Mouse (Mus musculus): ENCODE data around the gene Sec14l1. TPM values are rescaled to one million over a fixed set of nuclear protein-coding genes. Genes with fewer than 3 reads are reported as not detected.

The Sec14l1 gene
- polyA plus RNA-seq, 1 experiment from 2014 or later = 30.4 TPM

- 49% methylated on average over 7 of the region's 7 CpGs for WGBS
- no peak overlapping the region for H3K9ac ChIP-seq
- peaks cover 22% of the 10 kb centered on the region for H3K36me3 ChIP-seq
- H3K27me3 ChIP-seq (replicated peaks) = no peaks in the 10 kb centered on the region
- peak; percentile 85 for ATAC-seq
- H3K4me3 ChIP-seq (replicated peaks) = no peak overlapping the region
- H3K27ac ChIP-seq = peak overlapping the region; percentile 18; the same call in 1 of the 2 replicates
- H3K4me2 ChIP-seq (replicated peaks) = no peak overlapping the region
- no peaks in the 10 kb centered on the region for H3K9me3 ChIP-seq
- H3K4me1 ChIP-seq (replicated peaks) = peaks cover 5% of the 10 kb centered on the region
Observed at GRCm38 (mm10) chr11:117154088-117154815, 39.3 kb downstream of the Sec14l1 start.

GRCm38 (mm10) chr11:117156725-117157124 is 41.8 kb downstream of the Sec14l1 start:
- Histone ChIP-seq H3K27ac (no peak overlapping the region), H3K4me1 (replicated peaks) (peaks cover 5% of the 10 kb centered on the region), H3K4me3 (replicated peaks) (no peak overlapping the region), H3K36me3 (0 out of 2 replicates have a peak, but pooled peaks cover 3% of the 10 kb centered on the region), H3K27me3 (replicated peaks) (no peaks in the 10 kb centered on the region), H3K4me2 (replicated peaks) (no peak overlapping the region), H3K9ac (no peak overlapping the region), H3K9me3 (no peaks in the 10 kb centered on the region)
- WGBS = 12% methylated on average over 15 of the region's 15 CpGs
- peak; percentile 56; the same call in 1 of the 2 replicates for ATAC-seq

GRCm38 (mm10) chr11:117158343-117158742 is 43.4 kb downstream of the Sec14l1 start:
- Histone ChIP-seq H3K27ac (no peak overlapping the region), H3K36me3 (0 out of 2 replicates have a peak, but pooled peaks cover 3% of the 10 kb centered on the region), H3K27me3 (replicated peaks) (no peaks in the 10 kb centered on the region), H3K4me2 (replicated peaks) (no peak overlapping the region), H3K9me3 (no peaks in the 10 kb centered on the region), H3K4me3 (replicated peaks) (no peak overlapping the region), H3K9ac (no peak overlapping the region), H3K4me1 (replicated peaks) (peaks cover 5% of the 10 kb centered on the region)
- WGBS = 62% methylated on average over 11 of the region's 11 CpGs
- no peak for ATAC-seq

- Histone ChIP-seq H3K27me3 (replicated peaks) (no peaks in the 10 kb centered on the region), H3K27ac (no peak overlapping the region), H3K4me2 (replicated peaks) (no peak overlapping the region), H3K9me3 (no peaks in the 10 kb centered on the region), H3K9ac (no peak overlapping the region), H3K4me3 (replicated peaks) (no peak overlapping the region), H3K36me3 (0 out of 2 replicates have a peak, but pooled peaks cover 3% of the 10 kb centered on the region), H3K4me1 (replicated peaks) (peaks cover 5% of the 10 kb centered on the region)
- ATAC-seq = no peak
- WGBS = 89% methylated on average over 13 of the region's 13 CpGs
Observed at GRCm38 (mm10) chr11:117159257-117159945, 44.4 kb downstream of the Sec14l1 start.

GRCm38 (mm10) chr11:117159946-117160307 is 45.0 kb downstream of the Sec14l1 start:
- 82% methylated on average over 5 of the region's 5 CpGs for WGBS
- 0 out of 2 replicates have a peak, but pooled peaks cover 3% of the 10 kb centered on the region for H3K36me3 ChIP-seq
- no peaks in the 10 kb centered on the region for H3K27me3 ChIP-seq (replicated peaks)
- no peak for ATAC-seq
- no peak overlapping the region for H3K27ac ChIP-seq
- H3K4me3 ChIP-seq (replicated peaks) = no peak overlapping the region
- no peak overlapping the region for H3K9ac ChIP-seq
- peaks cover 5% of the 10 kb centered on the region; the same call in 1 of the 2 replicates for H3K4me1 ChIP-seq (replicated peaks)
- no peaks in the 10 kb centered on the region for H3K9me3 ChIP-seq
- H3K4me2 ChIP-seq (replicated peaks) = no peak overlapping the region

GRCm38 (mm10) chr11:117160791-117161190 is 45.8 kb downstream of the Sec14l1 start:
- WGBS = 93% methylated on average over 12 of the region's 12 CpGs
- Histone ChIP-seq H3K27ac (no peak overlapping the region), H3K4me1 (replicated peaks) (peaks cover 5% of the 10 kb centered on the region; the same call in 1 of the 2 replicates), H3K36me3 (0 out of 2 replicates have a peak, but pooled peaks cover 3% of the 10 kb centered on the region), H3K9ac (no peak overlapping the region), H3K4me3 (replicated peaks) (no peak overlapping the region), H3K27me3 (replicated peaks) (no peaks in the 10 kb centered on the region), H3K4me2 (replicated peaks) (no peak overlapping the region), H3K9me3 (no peaks in the 10 kb centered on the region)
- ATAC-seq = no peak

- Histone ChIP-seq H3K36me3 (0 out of 2 replicates have a peak, but pooled peaks cover 3% of the 10 kb centered on the region), H3K9ac (no peak overlapping the region), H3K4me1 (replicated peaks) (no peaks in the 10 kb centered on the region), H3K27me3 (replicated peaks) (no peaks in the 10 kb centered on the region), H3K9me3 (no peaks in the 10 kb centered on the region), H3K4me2 (replicated peaks) (no peak overlapping the region), H3K27ac (no peak overlapping the region), H3K4me3 (replicated peaks) (no peak overlapping the region)
- WGBS = 64% methylated on average over 8 of the region's 8 CpGs
- no peak for ATAC-seq
Observed at GRCm38 (mm10) chr11:117161574-117161973, 46.6 kb downstream of the Sec14l1 start.

GRCm38 (mm10) chr11:117163098-117163497 is 48.1 kb downstream of the Sec14l1 start:
- H3K4me1 ChIP-seq (replicated peaks) = no peaks in the 10 kb centered on the region
- ATAC-seq = no peak
- no peak overlapping the region for H3K4me3 ChIP-seq (replicated peaks)
- no peaks in the 10 kb centered on the region for H3K36me3 ChIP-seq
- no peak overlapping the region for H3K4me2 ChIP-seq (replicated peaks)
- H3K27me3 ChIP-seq (replicated peaks) = no peaks in the 10 kb centered on the region
- H3K27ac ChIP-seq = no peak overlapping the region
- no peaks in the 10 kb centered on the region for H3K9me3 ChIP-seq
- WGBS = 85% methylated on average over 9 of the region's 9 CpGs
- H3K9ac ChIP-seq = no peak overlapping the region

- no peaks in the 10 kb centered on the region for H3K4me1 ChIP-seq (replicated peaks)
- no peaks in the 10 kb centered on the region for H3K36me3 ChIP-seq
- no peak overlapping the region for H3K4me2 ChIP-seq (replicated peaks)
- ATAC-seq = no peak
- H3K27ac ChIP-seq = no peak overlapping the region
- H3K4me3 ChIP-seq (replicated peaks) = no peak overlapping the region
- no peak overlapping the region for H3K9ac ChIP-seq
- H3K27me3 ChIP-seq (replicated peaks) = no peaks in the 10 kb centered on the region
- no peaks in the 10 kb centered on the region for H3K9me3 ChIP-seq
- WGBS = 83% methylated on average over 6 of the region's 6 CpGs
Observed at GRCm38 (mm10) chr11:117163771-117164170, 48.8 kb downstream of the Sec14l1 start.

- H3K4me1 ChIP-seq (replicated peaks) = no peaks in the 10 kb centered on the region; the same call in 1 of the 2 replicates
- no peak overlapping the region for H3K4me2 ChIP-seq (replicated peaks)
- no peaks in the 10 kb centered on the region for H3K27me3 ChIP-seq (replicated peaks)
- no peak overlapping the region for H3K4me3 ChIP-seq (replicated peaks)
- WGBS = 78% methylated on average over 20 of the region's 20 CpGs
- ATAC-seq = no peak
- H3K9me3 ChIP-seq = no peaks in the 10 kb centered on the region
- H3K27ac ChIP-seq = no peak overlapping the region
- no peaks in the 10 kb centered on the region for H3K36me3 ChIP-seq
- H3K9ac ChIP-seq = no peak overlapping the region
Observed at GRCm38 (mm10) chr11:117168278-117169087, 53.5 kb downstream of the Sec14l1 start.

- Histone ChIP-seq H3K4me1 (replicated peaks) (no peaks in the 10 kb centered on the region; the same call in none of the 2 replicates), H3K4me2 (replicated peaks) (no peak overlapping the region), H3K27ac (no peak overlapping the region), H3K4me3 (replicated peaks) (no peak overlapping the region), H3K9ac (no peak overlapping the region), H3K9me3 (no peaks in the 10 kb centered on the region), H3K36me3 (no peaks in the 10 kb centered on the region), H3K27me3 (replicated peaks) (no peaks in the 10 kb centered on the region)
- 92% methylated on average over 11 of the region's 11 CpGs for WGBS
- no peak for ATAC-seq
Observed at GRCm38 (mm10) chr11:117169088-117169635, 54.2 kb downstream of the Sec14l1 start.

Data from intestine, embryonic 15.5 days (tissue).